Mouse (Mus musculus) induced T-regulatory cell, adult 2 months (primary cell): ENCODE data around the gene Lrrc49.

Experiments used
- DNase-seq: peaks from one replicate; pipeline ENCODE4 v3.0.0-alpha.2; 2012; ENCODE audit warnings: low read depth

Gene Lrrc49

GRCm38 (mm10) chr9:60687891-60688324 is at the start of gene Lrrc49:
Lrrc49 (minus strand) TSS chr9:60688158.
- DNase-seq = peak; percentile 88

DNA sequence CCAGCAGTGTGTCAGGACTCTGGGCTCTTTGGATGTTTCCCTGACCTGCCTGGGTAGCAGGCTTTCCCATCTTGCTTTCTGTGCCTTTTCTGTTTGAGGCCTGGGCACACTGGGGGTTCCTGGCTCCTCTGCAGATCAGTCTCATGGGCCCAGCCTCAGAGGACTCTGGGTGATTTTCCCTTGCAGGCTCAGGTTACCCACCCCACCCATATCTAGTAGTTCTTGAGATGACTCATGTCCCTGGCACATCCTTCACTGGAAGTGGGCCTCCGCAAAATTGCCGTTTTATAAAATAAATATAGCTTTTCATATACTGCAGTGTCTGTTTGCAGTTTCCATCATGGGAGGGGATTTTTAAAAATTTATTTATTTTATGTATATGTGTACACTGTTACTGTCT is 46.4 kb upstream of the Lrrc49 start:
- DNase-seq = no peak

DNA sequence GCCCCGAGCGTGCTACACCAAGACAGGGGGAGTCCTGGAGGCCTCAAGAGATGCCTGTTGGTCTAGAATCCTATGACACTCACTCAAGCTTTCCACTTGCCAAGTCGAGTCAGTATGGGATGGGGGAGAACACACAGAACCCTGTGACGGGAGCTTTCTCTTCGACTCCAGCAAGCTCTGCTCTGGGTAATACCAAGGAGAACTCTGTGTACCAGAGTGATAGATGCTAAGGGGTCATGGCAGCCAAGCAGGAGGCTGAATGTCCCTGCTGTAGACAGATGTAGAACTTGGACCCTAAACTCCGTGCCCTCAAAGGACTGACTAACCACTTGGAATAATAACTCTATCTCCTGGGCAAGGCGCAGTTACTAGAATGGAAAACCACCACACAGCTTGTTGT is 37.0 kb upstream of the Lrrc49 start:
- no peak for DNase-seq

DNA sequence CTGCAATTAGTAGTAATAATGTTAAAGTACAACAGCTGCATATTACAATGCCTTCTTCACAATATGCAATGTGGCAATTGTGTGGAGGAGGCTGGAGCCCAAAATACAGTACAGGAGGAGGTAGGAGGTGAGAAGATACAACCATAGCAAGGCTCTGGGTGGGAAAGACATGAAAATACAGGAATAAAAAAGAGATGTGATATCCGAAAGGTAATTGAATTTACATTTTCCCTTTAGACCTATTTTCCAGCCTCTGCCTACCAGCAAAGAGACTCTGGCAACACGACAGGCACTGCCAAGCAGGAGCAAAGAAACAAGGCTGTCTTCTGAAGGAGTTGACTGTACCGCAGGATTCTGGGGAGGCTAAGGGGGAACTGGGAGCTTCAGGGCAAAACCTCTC is 31.7 kb upstream of the Lrrc49 start:
- no peak for DNase-seq

DNA sequence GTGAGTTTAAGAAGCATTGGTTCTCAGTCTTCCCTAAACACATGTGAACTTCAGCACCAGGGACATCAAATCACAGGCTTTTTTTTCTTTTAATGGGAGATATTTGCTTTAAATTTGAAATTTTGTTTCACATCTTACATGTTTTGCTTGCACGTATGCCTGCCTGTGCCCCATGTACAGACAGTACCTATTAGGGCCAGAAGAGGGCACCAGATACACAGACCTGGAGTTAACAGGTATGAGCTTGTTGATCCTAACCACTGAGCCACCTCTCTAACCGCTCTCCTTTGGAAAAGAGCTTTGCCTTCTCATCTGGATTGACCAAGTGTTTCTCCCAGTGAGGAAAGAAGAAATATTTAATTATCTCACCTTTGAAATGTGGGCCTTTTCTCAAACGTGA is 30.3 kb upstream of the Lrrc49 start:
- peak; percentile 52 for DNase-seq

DNA sequence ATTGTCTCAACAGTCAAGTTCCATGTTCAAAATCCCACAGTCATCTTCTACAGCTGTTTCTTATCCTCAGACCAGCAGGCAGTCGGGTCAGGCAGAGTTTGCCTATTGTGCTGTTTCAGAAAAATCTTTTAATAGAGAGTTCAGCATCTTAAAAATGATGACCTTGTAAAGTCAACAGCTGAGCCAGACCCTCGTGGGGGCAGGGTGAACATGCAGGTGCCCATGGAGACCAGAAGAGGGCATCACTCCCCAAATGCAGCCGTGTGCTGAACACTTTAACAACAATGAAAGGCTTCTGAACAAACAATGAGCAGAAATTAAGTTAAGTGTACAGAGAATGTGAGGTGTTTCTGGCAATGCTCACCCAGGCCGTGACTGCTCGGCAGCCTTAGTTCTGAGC is 27.9 kb upstream of the Lrrc49 start:
- no peak for DNase-seq

GRCm38 (mm10) chr9:60715271-60715670 is 27.3 kb upstream of the Lrrc49 start:
- no peak for DNase-seq

- DNase-seq = no peak
Observed at GRCm38 (mm10) chr9:60714191-60714590, 26.2 kb upstream of the Lrrc49 start.

DNA sequence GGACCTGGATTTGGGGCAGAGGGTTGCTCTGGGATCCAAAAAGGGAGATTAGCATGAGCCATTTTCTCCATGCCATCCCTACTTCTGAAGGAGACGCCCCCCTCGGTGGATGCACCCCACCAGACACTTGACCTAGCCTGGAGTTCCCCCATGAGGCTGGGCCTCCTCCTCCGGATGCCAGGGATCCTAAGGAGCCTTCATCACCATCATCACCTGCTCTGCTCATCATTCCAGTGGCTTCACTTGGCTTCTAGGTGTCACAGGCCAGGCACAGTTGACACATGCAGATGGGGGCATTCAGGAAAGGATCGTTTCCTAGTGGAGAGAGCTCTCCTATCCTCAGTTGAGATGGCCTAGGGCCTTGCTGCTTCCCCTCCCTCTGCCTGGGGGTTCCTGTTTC is 25.7 kb upstream of the Lrrc49 start:
- no peak for DNase-seq

DNA sequence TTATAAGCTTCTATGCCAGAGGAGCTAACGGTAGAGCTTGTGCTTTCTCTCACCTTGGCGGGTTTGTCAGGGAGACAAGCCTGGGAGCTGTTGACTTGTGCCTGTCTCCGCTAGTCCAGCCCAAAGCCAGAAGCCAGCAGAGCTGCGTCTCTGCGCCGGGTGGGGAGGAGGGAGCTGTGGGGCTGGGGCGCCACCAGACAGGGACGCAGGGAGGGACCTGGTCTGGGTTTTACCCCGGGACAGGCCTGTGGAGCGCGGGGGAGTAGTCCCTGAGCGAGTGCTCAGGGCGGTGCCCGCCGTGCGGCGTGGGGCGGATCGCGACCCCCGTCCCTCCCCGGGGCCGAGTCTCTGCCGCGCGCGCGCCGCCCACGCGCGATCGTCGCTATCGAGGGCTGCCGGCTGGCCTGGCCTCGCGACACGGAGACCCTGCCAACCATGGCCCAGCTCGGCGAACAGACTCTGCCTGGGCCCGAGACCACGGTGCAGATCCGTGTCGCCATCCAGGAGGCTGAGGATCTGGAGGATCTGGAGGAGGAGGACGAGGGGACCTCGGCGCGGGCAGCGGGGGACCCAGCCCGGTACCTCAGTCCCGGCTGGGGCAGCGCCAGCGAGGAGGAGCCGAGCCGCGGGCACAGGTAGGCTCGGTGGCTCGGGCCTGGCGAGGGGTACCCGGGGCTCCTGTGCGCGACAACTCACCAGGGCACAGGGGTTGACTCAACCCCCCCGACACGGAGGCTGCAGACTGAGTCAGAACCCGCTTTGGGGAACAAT is 25.0 kb upstream of the Lrrc49 start, which contains the start of gene Larp6:
Gene Larp6, plus strand, starts transcription at position 219 of the 771 bp plus-strand sequence.
- no peak for DNase-seq

DNA sequence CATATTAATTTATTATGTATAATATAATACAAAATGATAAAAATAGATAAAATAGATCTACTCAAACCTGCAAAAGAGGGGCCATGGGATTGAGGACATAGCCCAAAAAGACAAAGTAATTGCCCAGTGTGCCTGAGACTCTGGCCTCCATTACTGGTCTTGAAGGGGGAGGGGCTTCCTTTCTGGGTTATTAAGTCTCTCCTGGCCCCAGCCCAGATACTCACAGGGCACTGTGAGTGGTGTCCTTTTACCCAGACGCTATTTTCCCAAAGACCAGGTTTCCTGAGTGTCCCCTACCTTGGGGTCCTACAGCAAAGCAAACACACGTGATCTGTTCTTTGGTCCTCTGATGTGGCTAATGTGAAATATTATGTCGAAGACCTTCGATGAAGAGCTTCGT is 24.1 kb upstream of the Lrrc49 start:
- no peak for DNase-seq

DNA sequence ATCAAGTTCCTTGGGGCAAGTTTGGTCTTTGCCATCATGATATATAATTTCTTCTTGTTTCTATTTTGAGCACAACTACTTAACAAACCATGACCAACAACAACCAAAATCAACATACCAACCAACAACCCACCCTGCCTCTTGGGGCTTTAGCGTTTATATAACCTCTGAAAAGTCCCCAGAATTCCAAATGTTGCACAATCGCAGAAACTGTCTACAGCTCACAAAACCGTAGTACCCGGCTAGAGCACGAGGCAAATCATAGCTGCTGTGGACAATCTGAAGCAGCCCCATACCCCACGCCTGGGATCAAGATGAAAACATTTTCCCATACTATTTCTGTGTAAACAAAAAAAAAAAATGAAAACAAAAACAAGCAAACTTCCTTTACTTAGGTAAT is 21.8 kb upstream of the Lrrc49 start:
- DNase-seq = no peak

- DNase-seq = no peak
Observed at GRCm38 (mm10) chr9:60708606-60709005, 20.6 kb upstream of the Lrrc49 start.

DNA sequence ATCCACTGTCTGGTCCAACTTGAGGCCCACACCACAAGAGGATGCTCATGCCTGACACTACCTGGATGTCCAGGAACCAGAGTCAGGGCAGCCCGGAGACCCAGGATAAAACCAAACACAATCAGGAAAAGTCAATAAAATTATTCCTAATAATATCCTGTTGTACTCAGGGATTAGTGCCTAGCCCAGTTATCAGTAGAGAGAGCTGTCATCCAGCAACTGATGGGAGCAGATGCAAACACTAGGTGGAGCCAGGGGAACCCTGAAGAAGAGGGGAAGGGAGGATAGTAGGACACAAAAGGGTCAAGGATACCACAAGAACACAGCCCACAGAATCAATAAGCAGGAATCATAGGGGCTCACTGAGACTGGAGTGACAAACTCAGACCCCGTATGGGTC is 19.6 kb upstream of the Lrrc49 start:
- no peak for DNase-seq

- no peak for DNase-seq
Observed at GRCm38 (mm10) chr9:60699581-60700231, 11.7 kb upstream of the Lrrc49 start.

- no peak for DNase-seq
Observed at GRCm38 (mm10) chr9:60696271-60696985, 8.5 kb upstream of the Lrrc49 start.

DNA sequence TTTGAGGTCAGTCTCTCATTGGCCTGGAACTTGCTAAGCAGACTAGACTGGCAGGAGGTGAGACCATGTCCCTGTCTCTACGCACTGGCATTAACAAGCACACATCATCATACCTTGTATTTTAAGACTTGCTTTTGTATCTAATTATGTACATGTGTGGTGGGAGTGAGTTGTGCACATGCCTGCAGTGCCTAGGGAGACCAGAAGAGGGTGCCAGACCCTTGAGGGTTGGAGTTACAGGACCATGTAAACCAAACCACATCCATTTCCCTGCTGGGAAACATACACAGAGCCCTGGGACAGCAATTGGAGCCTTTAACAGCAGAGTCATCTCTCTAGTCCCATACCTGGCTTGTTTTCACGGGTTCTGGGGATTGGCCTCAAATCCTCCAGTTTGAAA is 6.0 kb upstream of the Lrrc49 start:
- peak; percentile 20 for DNase-seq

DNA sequence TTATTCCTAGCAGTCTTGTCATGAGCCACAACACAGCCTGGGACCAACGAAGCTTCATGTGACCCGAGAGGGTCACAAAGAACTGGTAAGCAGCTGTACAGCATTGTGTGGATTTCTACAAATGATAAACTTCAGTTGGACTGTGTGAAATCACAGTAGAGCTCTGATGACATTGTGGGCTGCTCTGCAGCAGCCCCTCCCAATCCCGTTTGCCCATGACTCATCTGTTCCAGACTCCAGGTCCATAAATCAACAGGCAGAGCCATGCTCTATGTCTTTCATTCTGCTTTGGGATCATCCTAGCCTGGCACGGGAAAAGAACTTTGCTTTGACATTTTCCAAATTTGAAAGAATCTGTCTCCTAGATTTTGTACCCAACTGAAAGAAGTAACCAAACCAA is 4.7 kb upstream of the Lrrc49 start:
- no peak for DNase-seq

DNA sequence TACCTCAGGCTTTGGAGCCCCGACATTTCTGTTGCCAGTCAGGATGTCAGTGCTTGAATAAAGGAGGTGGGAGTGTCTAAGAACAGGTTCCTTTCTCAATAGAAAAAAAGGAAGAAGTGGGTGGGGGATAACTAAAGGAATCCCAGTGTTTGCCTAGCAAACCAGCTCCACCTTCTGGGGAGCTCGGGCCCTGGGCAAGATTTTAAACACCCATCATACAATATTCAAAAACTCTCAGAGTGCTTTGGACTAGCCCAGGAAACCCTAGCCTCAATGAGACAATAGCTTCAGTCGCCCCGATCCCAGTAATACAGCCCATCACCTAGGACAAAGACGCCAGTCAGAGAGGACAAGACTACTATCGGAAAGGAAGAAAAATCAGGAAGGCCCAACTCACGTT is 543 bp downstream of the Lrrc49 start:
- no peak for DNase-seq

GRCm38 (mm10) chr9:60682753-60683152 is 5.2 kb downstream of the Lrrc49 start:
- DNase-seq = no peak

DNA sequence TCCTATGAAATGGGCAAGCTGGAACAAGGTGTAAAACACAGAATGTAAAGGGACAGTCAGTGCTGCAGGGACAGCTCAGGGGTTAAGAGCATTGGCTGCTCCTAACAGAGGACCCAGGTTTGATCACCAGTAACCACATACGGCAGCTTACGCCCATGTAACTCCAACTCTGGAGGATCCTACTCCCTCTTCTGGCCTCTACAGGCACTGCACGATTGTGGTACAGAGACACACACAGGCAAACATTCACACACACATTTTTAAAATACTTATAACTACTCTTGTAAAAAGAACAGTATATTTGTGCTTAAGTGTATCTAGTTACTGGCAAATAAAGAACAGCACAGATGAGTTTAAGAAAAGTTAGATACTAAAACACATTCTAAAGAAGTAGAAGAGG is 7.0 kb downstream of the Lrrc49 start:
- peak; percentile 26 for DNase-seq

DNA sequence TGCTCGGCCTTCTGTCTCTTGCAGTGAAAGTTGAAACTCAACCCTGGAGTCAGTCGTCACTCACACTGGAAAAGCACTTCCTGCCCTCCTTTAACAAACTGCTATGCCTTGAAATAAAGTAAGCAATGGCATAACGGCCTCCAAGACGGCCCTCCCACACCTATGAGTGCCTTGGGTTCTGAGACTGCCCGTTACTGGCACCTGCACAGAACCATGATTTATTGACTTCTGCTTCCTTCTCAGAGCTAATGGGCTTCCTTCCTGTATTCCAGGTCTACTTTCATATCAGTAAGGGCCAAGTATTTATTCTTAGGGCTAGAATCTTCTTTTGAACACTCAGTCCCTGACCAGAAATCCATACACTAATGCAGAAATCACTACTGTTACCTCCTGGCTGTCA is 9.0 kb downstream of the Lrrc49 start:
- DNase-seq = no peak

DNA sequence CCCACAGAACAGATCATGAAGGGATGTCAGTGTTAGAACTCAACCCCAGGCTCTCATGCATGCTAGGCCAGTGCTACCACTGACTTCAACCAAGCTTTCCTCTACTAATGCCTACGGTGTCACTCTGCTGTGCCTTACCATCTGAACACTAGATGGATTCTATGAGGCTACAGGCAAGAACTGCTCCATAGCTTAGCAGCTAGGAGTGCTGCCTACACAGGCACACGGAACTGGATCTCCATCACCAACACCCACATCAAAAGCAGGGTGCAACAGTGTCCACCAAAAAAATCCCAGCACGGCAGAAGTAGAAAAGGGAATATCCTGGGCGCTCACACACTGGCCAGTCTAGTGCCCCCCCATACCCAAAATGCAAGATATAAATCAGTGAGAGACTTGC is 11.5 kb downstream of the Lrrc49 start:
- no peak for DNase-seq
